Mouse (Mus musculus): ENCODE measurements around the gene Trmt10a. TPM values are rescaled to one million over a fixed set of nuclear protein-coding genes. Genes with fewer than 3 reads are reported as not detected.

Trmt10a gene
- polyA plus RNA-seq, 1 experiment from 2014 or later: 10.9 TPM

DNA sequence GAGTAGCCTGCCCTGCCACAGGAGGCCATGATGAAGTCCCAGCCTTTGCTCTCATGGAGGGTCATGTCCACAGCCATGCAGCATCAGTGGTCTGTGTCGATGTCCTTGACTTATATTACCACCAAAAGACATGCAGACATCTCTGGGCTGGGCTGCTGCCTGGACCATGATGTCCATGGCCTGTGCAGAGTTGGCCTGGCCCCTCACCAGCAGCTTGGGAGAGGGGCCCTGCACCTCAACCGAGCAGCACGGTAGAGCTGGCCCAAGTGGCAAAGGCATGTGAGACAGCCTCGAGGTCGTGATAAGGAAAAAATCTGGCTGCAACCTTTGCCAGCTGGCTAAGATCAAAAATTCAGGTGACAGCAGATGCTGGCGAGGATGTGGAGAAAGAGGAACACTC, 3.6 kb upstream of the Trmt10a start:
- H3K4me2 ChIP-seq: no peak overlapping the region
- H3K9me3 ChIP-seq: no peaks in the 10 kb centered on the region
- ATAC-seq (ENCODE audit: insufficient read depth, low FRiP score, low read depth): no peak
- WGBS: 88% methylated on average over 6 of the region's 6 CpGs
- H3K36me3 ChIP-seq: no peaks in the 10 kb centered on the region; the same call in 1 of the 2 replicates
- no peak overlapping the region for H3K27ac ChIP-seq
- H3K9ac ChIP-seq: no peak overlapping the region
- no peaks in the 10 kb centered on the region for H3K27me3 ChIP-seq (replicated peaks)
- H3K4me3 ChIP-seq (replicated peaks): no peak overlapping the region
- no peaks in the 10 kb centered on the region for H3K4me1 ChIP-seq

DNA sequence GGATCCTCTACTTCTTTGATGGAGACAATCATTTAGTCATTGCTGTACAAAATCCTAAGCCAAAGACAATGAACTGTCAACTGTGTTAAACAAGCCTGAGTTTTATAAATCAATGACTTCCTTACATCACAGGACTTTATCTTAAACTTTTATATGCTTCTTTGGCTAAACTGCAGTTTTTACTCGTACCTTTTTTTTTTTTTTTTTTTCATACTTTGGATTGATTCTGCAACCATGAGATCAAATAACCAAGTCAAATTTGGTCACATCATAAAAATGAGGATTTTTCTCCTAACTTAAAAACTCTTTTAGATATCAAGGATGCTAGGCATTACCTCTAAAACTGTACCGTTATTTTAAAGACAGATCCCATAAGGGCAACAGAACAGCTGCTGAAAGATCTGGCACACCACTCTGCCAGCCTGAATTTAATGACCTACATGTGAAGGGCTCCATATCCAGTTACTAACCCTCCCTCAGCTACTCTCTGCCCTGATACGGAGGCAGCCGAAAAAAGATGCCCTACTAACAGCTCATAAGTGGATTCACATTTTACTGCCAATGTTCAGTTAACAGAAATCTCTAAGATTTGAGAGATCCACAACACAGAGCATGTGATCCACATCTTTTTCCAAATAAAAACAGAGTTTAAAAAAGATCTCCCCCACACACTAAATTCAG, 1.1 kb upstream of the Trmt10a start:
- H3K27ac ChIP-seq: no peak overlapping the region
- H3K36me3 ChIP-seq: no peaks in the 10 kb centered on the region; the same call in 1 of the 2 replicates
- H3K9ac ChIP-seq: no peak overlapping the region
- 61% methylated on average over 4 of the region's 4 CpGs for WGBS
- no peak for ATAC-seq (ENCODE audit: insufficient read depth, low FRiP score, low read depth)
- peak overlapping the region; percentile 38 for H3K4me2 ChIP-seq
- H3K4me3 ChIP-seq (replicated peaks): no peak overlapping the region
- H3K9me3 ChIP-seq: no peaks in the 10 kb centered on the region
- no peaks in the 10 kb centered on the region for H3K27me3 ChIP-seq (replicated peaks)
- no peaks in the 10 kb centered on the region for H3K4me1 ChIP-seq

DNA sequence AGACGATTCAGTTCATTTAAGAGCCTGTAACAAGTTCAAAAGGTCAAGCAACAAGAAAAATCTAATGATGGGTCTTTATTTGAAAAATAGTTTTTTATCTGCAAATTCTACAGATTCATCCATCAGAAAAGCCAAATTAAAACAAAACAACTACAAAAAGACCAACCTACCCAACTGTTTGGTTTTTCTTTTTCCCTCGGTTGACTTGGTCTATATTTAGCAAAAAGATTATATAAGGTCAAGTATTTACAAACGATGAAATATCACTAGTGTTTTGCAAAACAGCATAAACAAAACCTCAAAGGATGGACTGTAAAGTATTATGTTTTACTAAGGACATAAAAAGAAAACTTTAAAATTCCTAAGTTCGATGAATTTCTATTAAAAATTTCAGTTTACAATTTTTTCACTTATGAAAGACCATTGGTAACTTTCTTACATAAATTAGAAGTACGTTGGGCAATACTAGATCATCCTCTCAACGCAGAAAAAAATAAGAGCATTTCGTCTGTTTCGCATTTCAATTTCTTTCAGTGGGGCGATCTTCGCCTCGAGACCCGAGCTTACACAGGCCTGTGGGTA, 424 bp upstream of the Trmt10a start:
- Histone ChIP-seq H3K4me2 (peak overlapping the region; percentile 50), H3K27ac (peak overlapping the region; percentile 100), H3K9ac (no peak overlapping the region), H3K4me3 (replicated peaks) (peak overlapping the region; percentile 72), H3K27me3 (replicated peaks) (no peaks in the 10 kb centered on the region), H3K4me1 (no peaks in the 10 kb centered on the region), H3K9me3 (no peaks in the 10 kb centered on the region), H3K36me3 (no peaks in the 10 kb centered on the region; the same call in 1 of the 2 replicates)
- ATAC-seq (ENCODE audit: insufficient read depth, low FRiP score, low read depth): no peak
- 3% methylated on average over 12 of the region's 12 CpGs for WGBS

DNA sequence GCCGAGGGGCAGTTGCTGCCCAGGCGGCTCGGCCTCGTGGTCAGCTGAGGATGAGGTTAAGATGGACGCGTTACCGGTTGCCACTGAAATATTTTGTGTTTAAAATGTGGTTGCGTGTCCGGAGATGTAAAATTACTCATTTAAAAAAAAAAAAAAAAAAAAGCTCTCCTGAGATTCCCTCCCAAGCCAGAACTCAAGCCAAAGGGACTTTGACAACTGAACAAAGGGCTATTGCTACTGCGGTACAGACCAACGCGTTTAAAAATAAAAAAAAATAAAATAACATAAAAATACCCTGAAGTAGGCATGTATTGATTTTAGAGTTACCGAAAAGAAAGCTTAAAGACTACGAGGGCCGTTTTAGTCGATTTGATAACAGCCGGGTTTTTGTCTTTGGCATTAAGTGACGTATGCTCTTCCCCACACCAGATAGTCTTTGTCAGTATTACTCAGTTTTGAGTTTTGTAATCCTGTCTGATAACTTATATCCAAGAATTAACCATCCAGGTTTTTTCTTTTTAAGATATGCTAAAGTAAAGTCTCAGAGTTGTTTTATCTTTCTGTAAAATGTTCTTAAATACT, 903 bp downstream of the Trmt10a start:
- Histone ChIP-seq H3K27ac (peak overlapping the region; percentile 100), H3K9ac (peak overlapping the region; percentile 73), H3K4me3 (replicated peaks) (peak overlapping the region; percentile 72), H3K9me3 (no peaks in the 10 kb centered on the region), H3K36me3 (peaks cover 3% of the 10 kb centered on the region; the same call in 1 of the 2 replicates), H3K4me2 (peak overlapping the region; percentile 66), H3K4me1 (no peaks in the 10 kb centered on the region), H3K27me3 (replicated peaks) (no peaks in the 10 kb centered on the region)
- ATAC-seq (ENCODE audit: insufficient read depth, low FRiP score, low read depth): no peak
- WGBS: 1% methylated on average over 18 of the region's 18 CpGs

DNA sequence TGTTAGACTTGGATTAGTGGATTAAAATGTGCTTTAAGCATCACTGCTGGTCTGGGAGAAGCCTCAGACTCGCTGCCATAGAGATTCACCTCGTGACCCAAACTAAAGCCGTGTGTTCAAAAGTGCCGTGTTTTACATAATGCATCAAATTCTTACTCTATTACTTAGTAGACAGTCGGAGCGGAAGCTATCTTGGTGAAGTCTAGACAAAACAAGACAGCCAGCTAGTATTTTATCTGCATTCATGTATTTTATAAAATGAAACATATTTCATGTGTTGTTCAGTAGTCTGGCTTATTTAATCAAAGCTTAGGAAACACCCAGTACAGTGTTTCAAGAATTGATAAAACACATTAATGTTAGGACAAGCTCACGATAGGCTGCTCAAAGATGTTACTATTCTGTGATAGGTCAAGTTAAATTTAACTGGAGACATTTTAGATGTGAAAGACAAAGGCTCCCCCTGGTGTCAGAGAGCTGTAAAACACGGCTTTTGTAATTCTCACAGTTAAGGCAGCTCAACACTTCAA, 1.5 kb downstream of the Trmt10a start, which contains the start of gene Mttp:
Gene Mttp, minus strand, starts transcription at position 327 of the 530 bp plus-strand sequence.
- H3K4me2 ChIP-seq: peak within 1 kb of the TSS; percentile 66
- peaks cover 3% of the 10 kb centered on the region; the same call in 1 of the 2 replicates for H3K36me3 ChIP-seq
- H3K27ac ChIP-seq: peak within 1 kb of the TSS; percentile 100
- H3K9me3 ChIP-seq: no peaks in the 10 kb centered on the region
- H3K4me3 ChIP-seq (replicated peaks): peak within 1 kb of the TSS; percentile 72
- no peaks in the 10 kb centered on the region for H3K4me1 ChIP-seq
- 1% methylated on average over 8 of the region's 8 CpGs for WGBS
- no peaks in the 10 kb centered on the region for H3K27me3 ChIP-seq (replicated peaks)
- ATAC-seq (ENCODE audit: insufficient read depth, low FRiP score, low read depth): peak; percentile 32; the same call in 1 of the 2 replicates
- H3K9ac ChIP-seq: peak within 1 kb of the TSS; percentile 73

DNA sequence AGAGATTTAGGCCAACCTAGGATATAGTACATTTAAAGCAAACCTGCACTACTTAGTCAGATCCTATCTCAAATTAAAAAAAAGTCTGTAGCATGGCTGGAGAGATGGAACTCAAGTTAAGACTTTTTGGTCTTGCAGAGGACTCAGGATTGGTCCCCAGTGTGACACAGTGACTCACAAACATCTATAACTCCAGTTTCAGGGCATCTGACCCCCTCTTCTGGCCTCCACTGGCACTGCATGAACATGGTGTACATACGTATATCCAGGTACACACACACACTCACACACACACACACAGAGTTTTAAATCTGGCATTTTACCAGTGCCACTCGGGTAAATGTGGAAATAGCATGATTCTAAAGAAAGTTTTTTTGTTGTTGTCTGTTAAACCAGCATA, 5.6 kb downstream of the Trmt10a start:
- ATAC-seq (ENCODE audit: insufficient read depth, low FRiP score, low read depth): no peak
- 91% methylated on average over 2 of the region's 2 CpGs for WGBS

DNA sequence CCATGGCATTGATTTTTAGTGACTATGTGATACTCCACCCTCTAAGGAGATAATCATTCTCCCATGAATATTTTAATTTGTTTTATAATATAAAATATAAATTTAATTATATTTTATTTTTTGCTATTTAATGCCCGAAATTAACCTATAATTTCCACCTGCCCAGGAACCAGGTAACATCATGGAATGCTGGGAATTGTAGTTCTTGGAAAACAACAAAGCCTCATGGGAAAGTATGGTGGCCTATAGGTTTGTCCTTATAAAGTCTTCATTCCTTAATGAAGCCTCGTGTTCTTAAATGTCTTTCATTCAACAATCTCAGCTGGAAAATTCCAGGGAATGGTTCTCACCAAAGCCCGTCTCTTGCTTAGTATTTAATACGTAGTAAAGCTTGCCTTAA, 11.8 kb downstream of the Trmt10a start:
- no peak for ATAC-seq (ENCODE audit: insufficient read depth, low FRiP score, low read depth)
- H3K4me2 ChIP-seq: no peak overlapping the region
- no peaks in the 10 kb centered on the region for H3K4me1 ChIP-seq
- no peak overlapping the region for H3K27ac ChIP-seq
- no peaks in the 10 kb centered on the region for H3K9me3 ChIP-seq
- no peak overlapping the region for H3K9ac ChIP-seq
- WGBS: 81% methylated on average over 4 of the region's 4 CpGs
- no peaks in the 10 kb centered on the region for H3K36me3 ChIP-seq
- no peak overlapping the region for H3K4me3 ChIP-seq (replicated peaks)
- no peaks in the 10 kb centered on the region for H3K27me3 ChIP-seq (replicated peaks)

More for the DNA sequence above, 5.6 kb downstream of the Trmt10a start:
- Histone ChIP-seq H3K9ac (no peak overlapping the region), H3K36me3 (peaks cover 3% of the 10 kb centered on the region; the same call in 1 of the 2 replicates), H3K4me2 (no peak overlapping the region), H3K27me3 (replicated peaks) (no peaks in the 10 kb centered on the region), H3K4me1 (no peaks in the 10 kb centered on the region), H3K27ac (no peak overlapping the region), H3K4me3 (replicated peaks) (no peak overlapping the region), H3K9me3 (no peaks in the 10 kb centered on the region)

DNA sequence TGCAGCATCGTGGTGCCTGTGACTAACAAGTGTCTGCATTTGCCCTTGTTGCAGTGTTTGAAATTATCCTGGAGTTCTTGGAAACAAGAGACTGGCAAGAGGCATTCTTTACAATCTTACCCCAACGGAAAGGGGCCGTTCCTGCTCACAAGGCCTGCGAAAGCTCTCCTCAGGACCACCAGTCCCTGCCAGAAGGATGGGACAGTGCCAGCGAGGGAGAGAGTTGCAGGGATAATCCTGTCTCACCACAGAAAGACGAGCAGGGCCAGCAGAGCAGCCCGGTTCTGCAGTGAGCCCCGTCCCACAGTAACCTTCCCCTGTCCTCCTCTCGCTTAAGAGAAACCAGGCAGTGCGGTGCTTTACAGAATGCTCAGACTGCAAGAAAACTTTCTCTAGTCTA, 13.4 kb downstream of the Trmt10a start:
- no peak for ATAC-seq (ENCODE audit: insufficient read depth, low FRiP score, low read depth)
- H3K9me3 ChIP-seq: no peaks in the 10 kb centered on the region

DNA sequence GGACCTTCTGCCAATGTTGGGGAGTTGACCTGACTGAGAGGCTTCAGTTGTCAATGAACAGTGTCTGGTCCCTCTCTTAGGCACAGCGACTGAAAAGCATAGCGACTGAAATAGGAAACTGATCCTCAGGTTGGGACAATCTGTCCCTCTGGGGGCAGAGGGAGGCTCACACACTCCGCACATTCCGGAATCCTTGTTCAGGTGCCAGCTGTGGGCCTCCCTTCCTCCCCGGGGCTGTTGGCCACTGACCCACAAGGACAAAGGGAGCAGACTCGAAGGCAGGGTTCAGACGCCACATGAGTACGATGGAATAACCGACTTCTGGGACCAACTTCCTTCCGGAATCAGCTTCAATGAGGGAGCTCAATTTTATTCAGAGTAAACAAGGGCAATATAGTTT, 18.4 kb downstream of the Trmt10a start:
- no peaks in the 10 kb centered on the region for H3K4me1 ChIP-seq
- H3K9ac ChIP-seq: no peak overlapping the region
- no peaks in the 10 kb centered on the region for H3K9me3 ChIP-seq
- no peaks in the 10 kb centered on the region for H3K36me3 ChIP-seq
- no peak overlapping the region for H3K4me2 ChIP-seq
- no peak overlapping the region for H3K27ac ChIP-seq
- no peaks in the 10 kb centered on the region for H3K27me3 ChIP-seq (replicated peaks)
- WGBS: 86% methylated on average over 10 of the region's 10 CpGs
- ATAC-seq (ENCODE audit: insufficient read depth, low FRiP score, low read depth): no peak
- no peak overlapping the region for H3K4me3 ChIP-seq (replicated peaks)

More for the DNA sequence above, 13.4 kb downstream of the Trmt10a start:
- Histone ChIP-seq H3K27ac (no peak overlapping the region), H3K36me3 (no peaks in the 10 kb centered on the region), H3K4me1 (no peaks in the 10 kb centered on the region), H3K4me2 (no peak overlapping the region), H3K4me3 (replicated peaks) (no peak overlapping the region), H3K9ac (no peak overlapping the region), H3K27me3 (replicated peaks) (no peaks in the 10 kb centered on the region)
- WGBS: 79% methylated on average over 10 of the region's 10 CpGs

DNA sequence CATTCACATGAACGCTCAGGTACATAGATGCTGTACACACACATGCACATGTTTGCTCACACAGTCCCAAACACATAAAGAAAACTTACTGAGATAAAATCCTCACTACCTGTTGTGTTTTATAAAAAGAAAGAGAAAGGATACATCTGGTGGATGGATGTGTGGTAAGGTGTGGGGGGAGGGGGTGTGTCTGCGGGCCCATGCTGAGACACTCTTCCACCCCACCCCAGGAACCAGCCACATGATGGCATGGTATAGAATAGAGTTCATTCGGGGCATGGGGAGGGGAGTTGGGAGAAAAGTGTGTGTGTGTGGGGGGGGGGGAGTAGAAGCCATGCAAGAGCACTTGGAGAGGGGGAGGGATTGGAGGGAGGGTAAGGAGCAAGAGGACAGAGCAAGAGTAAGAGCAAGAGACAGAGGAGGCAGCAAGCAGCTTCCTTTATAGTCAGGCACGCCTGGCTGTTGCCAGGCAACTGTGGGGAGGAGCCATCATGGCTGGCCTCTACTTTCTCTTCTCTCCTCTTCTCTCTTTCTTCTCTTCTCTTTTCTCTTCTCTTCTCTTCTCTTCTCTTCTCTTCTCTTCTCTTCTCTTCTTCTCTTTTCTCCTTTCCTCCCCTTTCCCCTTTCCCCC, 19.4 kb downstream of the Trmt10a start:
- ATAC-seq (ENCODE audit: insufficient read depth, low FRiP score, low read depth): no peak
- Histone ChIP-seq H3K9ac (no peak overlapping the region), H3K4me2 (no peak overlapping the region), H3K4me1 (no peaks in the 10 kb centered on the region), H3K36me3 (no peaks in the 10 kb centered on the region), H3K27ac (no peak overlapping the region), H3K27me3 (replicated peaks) (no peaks in the 10 kb centered on the region), H3K4me3 (replicated peaks) (no peak overlapping the region), H3K9me3 (no peaks in the 10 kb centered on the region)
- 58% methylated on average over 4 of the region's 4 CpGs for WGBS

DNA sequence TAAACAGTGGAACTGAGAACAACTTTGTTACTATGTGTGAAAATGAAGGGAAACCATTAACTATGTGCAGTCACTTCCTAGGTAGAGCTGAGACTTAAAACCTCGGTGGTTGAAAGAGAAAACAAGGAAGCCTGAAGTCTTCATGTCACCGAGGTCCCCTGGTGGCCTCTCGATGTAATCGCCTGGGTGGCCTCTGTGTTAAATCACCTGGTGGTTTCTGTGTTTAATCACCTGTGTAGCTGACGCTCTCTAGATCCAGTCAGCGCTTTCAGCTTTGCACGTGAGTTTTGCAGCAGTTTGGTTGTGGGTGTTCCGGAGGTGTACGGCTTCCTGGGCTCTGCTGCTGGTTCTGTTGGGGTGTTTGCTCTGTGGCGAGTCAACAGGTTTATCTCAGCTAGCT, 30.0 kb downstream of the Trmt10a start:
- Histone ChIP-seq H3K27ac (no peak overlapping the region), H3K9me3 (no peaks in the 10 kb centered on the region), H3K4me3 (replicated peaks) (no peak overlapping the region), H3K4me2 (no peak overlapping the region), H3K4me1 (no peaks in the 10 kb centered on the region), H3K9ac (no peak overlapping the region), H3K36me3 (no peaks in the 10 kb centered on the region), H3K27me3 (replicated peaks) (no peaks in the 10 kb centered on the region)
- ATAC-seq (ENCODE audit: insufficient read depth, low FRiP score, low read depth): no peak
- WGBS: 78% methylated on average over 10 of the region's 10 CpGs

DNA sequence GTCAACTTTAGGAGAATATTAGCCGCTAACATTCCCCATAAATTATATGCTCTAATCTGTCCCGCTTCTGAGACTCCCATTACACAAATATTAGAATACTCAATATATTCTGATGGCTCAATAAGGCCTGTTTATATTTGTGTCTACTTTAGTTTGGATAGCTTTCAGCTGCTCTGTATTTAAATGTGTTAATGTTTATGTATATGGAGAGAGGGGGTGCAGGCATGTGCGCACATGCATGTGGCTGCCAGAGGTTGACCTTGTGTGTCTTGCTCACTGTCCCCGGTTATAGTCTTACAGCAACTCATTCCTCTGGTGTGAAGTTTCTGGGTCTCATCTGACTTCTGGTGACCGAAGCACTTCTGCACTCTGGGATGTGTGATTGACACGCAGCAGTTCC, 32.3 kb downstream of the Trmt10a start:
- H3K36me3 ChIP-seq: no peaks in the 10 kb centered on the region
- no peak overlapping the region for H3K4me3 ChIP-seq (replicated peaks)
- WGBS: 55% methylated on average over 6 of the region's 6 CpGs
- no peak overlapping the region for H3K9ac ChIP-seq
- no peaks in the 10 kb centered on the region for H3K9me3 ChIP-seq
- no peak overlapping the region for H3K4me2 ChIP-seq
- no peak overlapping the region for H3K27ac ChIP-seq
- H3K27me3 ChIP-seq (replicated peaks): no peaks in the 10 kb centered on the region
- no peaks in the 10 kb centered on the region for H3K4me1 ChIP-seq
- ATAC-seq (ENCODE audit: insufficient read depth, low FRiP score, low read depth): no peak

Data from stomach, embryonic 15.5 days (tissue).